Mouse (Mus musculus): ENCODE data around the gene Tmem108.

Tmem108 gene

GRCm38 (mm10) chr9:103444656-103445055 is 317.0 kb downstream of the Tmem108 start:
- no peak for DNase-seq (ENCODE audit: low read depth, low spot score)

- no peak for DNase-seq (ENCODE audit: low read depth, low spot score)
Observed at GRCm38 (mm10) chr9:103443824-103444185, 317.8 kb downstream of the Tmem108 start.

DNA sequence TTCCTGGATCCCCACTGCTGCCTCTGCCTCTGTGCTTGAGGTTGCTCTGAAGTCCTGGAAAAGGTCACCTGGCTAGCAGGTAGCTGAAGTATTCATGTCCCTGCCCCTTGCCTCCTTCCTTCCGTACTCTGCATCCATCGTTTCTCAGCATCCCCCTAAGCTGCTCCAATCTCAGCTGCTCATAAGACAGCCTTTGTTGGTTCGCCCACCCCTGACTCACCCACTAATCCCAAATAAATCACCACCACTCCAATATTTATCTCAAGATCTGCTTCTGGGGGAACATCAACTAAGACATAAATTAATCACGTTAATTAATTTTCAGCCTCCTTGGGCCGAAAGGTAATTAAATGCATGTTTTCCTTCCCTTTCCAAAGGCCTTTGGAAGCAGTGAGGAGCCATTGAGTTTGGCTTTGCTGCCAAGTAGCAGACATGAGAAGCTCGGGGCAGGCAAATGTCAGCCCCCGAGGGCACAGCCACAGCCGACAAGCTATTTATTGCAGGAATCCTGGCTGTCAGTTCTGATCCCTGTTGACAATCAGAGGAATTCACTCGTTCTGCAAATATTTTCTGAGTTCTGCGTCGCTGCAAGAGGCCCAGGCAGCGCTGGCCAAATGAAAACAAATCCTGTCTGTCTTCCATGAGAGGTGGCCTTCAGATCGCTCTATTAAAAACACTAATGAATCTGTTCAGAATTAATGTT is 318.4 kb downstream of the Tmem108 start:
- no peak for DNase-seq (ENCODE audit: low read depth, low spot score)

GRCm38 (mm10) chr9:103440597-103440996 is 321.0 kb downstream of the Tmem108 start:
- DNase-seq (ENCODE audit: low read depth, low spot score) = no peak

- no peak for DNase-seq (ENCODE audit: low read depth, low spot score)
Observed at GRCm38 (mm10) chr9:103437104-103437503, 324.5 kb downstream of the Tmem108 start.

DNA sequence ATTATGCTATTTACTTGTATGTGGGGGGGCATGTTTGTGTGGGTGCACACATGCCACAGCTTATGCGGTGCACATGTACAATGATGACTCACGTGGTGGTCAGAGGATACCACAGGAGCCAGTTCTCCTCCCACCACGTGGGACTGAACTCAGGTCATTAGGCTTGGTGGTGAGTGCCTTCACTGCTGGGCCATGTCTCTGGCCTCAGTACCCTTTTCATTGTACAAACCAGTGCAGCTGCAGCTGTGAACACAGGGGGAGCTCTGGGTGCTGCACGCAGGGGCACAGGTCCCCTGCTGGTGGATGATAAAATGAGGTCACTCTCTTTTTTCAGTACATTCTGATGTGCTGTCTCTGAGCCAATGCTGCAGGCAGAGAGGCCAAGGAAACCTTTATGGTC is 327.5 kb downstream of the Tmem108 start:
- DNase-seq (ENCODE audit: low read depth, low spot score) = no peak
